Mouse (Mus musculus) frontal cortex, adult 2 months (tissue): ENCODE data around the gene Hirip3. TPM values are rescaled to one million over a fixed set of nuclear protein-coding genes. Genes with fewer than 3 reads are reported as not detected.
A peak's percentile ranks its signal among the peaks of the same experiment; 100 is the strongest.
"Not testable (repeated sequence)": the region's sequence is repeated elsewhere in the genome, so short reads cannot be mapped to it uniquely, and the experiment has no call there.

Source experiments
- DNase-seq, 2 experiments: peaks; one replicate each; pipeline ENCODE4 v3.0.0; 2022; ENCODE audit warnings: low spot score in 1 of 2; ENCODE audit errors: extremely low spot score in 1 of 2
- polyA plus RNA-seq: library from polyadenylated mRNA; depleted of rRNA; stranded (reverse); fragments of >200 nt; gene quantifications from 2 replicates; pipeline ENCODE4 v1.2.3, GENCODE M21; 2012; rRNA removed

The Hirip3 gene
- polyA plus RNA-seq, 1 experiment: 92.5 TPM

DNA sequence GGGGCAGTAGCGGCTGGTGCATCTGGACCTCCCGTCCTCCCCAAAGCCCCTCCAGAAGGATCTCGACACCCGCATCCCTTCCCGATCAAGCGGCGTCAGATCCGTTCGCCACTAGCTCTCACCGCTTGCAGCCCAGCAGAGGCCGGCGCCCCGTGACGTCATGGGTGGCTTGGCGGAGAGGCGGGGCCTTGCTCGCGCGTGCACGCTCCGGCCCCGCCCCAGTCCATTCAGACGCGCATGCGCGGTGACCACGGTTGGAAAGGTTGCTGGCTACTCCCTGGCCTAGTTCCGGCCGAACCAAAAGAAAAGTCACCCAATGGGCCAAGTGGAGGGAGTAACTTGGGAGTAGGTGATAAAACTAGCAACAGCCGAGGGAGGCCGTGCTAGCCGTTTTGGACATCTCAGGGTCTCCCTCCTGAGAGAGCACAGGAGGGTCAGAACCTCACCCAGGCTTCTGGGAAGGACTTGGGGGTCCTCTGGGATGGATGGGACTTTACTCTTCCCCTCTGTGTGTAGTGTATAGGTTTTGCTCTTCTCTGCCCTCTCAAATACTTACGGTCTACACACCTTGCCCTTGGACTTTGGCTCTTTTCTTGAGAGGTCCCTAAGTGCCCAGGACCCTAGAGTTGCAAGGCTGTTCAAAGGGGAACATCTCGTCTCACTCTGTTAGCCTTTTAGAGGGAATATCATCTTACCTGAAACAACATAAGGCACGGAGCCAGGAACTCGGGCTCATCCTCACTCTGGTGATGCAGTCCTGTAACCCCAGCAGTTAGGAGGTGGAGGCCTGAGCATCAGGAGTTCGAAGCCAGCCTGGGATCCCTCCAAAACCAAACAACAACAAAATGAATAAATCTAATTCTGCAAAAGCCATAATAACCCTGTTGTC, 36.6 kb downstream of the Hirip3 start:
- peak; percentile 76 to 97 for DNase-seq

DNA sequence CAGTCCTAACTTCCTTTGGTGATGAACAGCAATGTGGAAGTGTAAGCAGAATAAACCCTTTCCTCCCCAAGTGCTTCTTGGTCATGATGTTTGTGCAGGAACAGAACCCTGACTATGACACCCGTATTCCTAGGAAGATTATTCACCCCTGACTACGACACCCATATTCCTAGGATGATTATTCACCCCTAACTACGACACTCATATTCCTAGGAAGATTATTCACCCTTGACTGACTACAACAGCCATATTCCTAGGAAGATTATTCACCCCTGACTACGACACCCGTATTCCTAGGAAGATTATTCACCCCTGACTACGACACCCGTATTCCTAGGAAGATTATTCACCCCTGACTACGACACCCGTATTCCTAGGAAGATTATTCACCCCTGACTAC, 38.0 kb downstream of the Hirip3 start:
- DNase-seq: not testable (repeated sequence)

DNA sequence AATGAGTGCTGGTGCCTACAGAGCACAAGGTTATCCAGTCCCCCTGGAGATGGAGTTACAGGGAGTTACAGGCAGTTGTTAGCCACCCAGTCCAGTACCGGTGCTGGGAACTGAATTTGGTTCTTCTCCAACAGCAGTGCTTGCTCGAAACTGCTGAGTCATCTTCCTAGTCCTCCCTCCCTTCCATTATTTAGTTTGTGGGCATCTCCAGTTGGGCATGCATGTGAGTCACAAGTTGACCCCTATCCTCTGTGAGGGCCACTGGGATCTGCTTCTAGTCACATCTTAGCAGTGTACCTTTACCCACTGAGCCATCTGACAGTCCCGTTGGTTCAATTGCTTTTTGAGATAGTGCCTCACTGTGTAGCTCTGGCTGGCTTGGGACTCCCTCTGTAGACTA, 43.8 kb downstream of the Hirip3 start:
- DNase-seq: no peak

DNA sequence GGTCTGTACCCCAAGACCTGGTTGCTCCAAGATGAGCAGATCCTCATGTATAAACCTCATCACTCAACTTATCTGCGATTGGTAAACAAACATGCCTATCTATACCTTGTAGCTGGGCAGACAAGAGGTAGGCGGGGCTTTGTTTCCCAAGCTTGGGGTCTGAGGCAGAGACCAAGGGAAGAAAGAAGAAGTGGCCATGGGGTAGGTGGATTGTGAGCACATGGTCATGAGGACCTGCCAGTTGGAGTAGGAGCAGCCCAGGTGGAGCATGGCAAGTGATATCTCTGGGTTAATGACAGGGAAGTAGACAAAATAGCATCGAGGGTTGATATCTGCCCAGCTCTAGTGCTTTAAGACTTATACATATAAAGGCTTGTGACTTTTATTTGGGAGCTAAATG, 53.1 kb downstream of the Hirip3 start:
- DNase-seq: no peak

Other genes with a start within 250 kb of the Hirip3 start
- 23.9 and 31.7 TPM in 2 replicates for gene Nupr1, start 231.1 kb upstream of the Hirip3 start, polyA plus RNA-seq
- gene Sgf29, start 212.7 kb upstream of the Hirip3 start, polyA plus RNA-seq: 40.2 and 44.8 TPM in 2 replicates
- 10.7 and 11.1 TPM in 2 replicates for gene Sult1a1, start 185.5 kb upstream of the Hirip3 start, polyA plus RNA-seq
- 46.4 and 65.4 TPM in 2 replicates for gene Bola2, start 166.6 kb upstream of the Hirip3 start, polyA plus RNA-seq
- gene Slx1b, start 166.2 kb upstream of the Hirip3 start, polyA plus RNA-seq: 34.3 and 34.5 TPM in 2 replicates
- gene Coro1a, start 154.2 kb upstream of the Hirip3 start, polyA plus RNA-seq: 135 and 145 TPM in 2 replicates
- gene Mapk3, start 102.4 kb upstream of the Hirip3 start, polyA plus RNA-seq: 305 and 314 TPM in 2 replicates
- 4.4 and 6.4 TPM in 2 replicates for gene Gdpd3, start 95.6 kb upstream of the Hirip3 start, polyA plus RNA-seq
- gene Ypel3, start 85.0 kb upstream of the Hirip3 start, polyA plus RNA-seq: 439 and 535 TPM in 2 replicates
- gene Tbx6, start 80.5 kb upstream of the Hirip3 start, polyA plus RNA-seq: 1.4 and 1.9 TPM in 2 replicates
- gene Ppp4c, start 69.5 kb upstream of the Hirip3 start, polyA plus RNA-seq: 84.5 and 85.1 TPM in 2 replicates
- 130 and 142 TPM in 2 replicates for gene Fam57b, start 64.3 kb upstream of the Hirip3 start, polyA plus RNA-seq
- gene 4930451I11Rik, start 30.3 kb upstream of the Hirip3 start, polyA plus RNA-seq: 0.53 TPM in 1 of 2 replicates, not detected in the other
- gene Doc2a, start 14.6 kb upstream of the Hirip3 start, polyA plus RNA-seq: 35.1 and 44.5 TPM in 2 replicates
- gene Ino80e, start 405 bp downstream of the Hirip3 start, polyA plus RNA-seq: 56.0 and 58.8 TPM in 2 replicates
- 105 and 110 TPM in 2 replicates for gene Taok2, start 22.7 kb downstream of the Hirip3 start, polyA plus RNA-seq
- gene Tmem219, start 60.9 kb downstream of the Hirip3 start, polyA plus RNA-seq: 27.7 and 30.9 TPM in 2 replicates
- 163 and 171 TPM in 2 replicates for gene Kctd13, start 66.9 kb downstream of the Hirip3 start, polyA plus RNA-seq
- gene Asphd1, start 87.6 kb downstream of the Hirip3 start, polyA plus RNA-seq: 46.4 and 54.9 TPM in 2 replicates
- 175 and 194 TPM in 2 replicates for gene Sez6l2, start 88.6 kb downstream of the Hirip3 start, polyA plus RNA-seq
- gene Cdipt, start 113.9 kb downstream of the Hirip3 start, polyA plus RNA-seq: 224 and 230 TPM in 2 replicates
- gene Cdiptos, start 114.1 kb downstream of the Hirip3 start, polyA plus RNA-seq: 0.80 and 1.0 TPM in 2 replicates
- 8.3 and 8.8 TPM in 2 replicates for gene Mvp, start 152.6 kb downstream of the Hirip3 start, polyA plus RNA-seq
- 1.7 and 2.4 TPM in 2 replicates for gene Pagr1b, start 154.5 kb downstream of the Hirip3 start, polyA plus RNA-seq
- 30.0 and 42.3 TPM in 2 replicates for gene Pagr1a, start 155.4 kb downstream of the Hirip3 start, polyA plus RNA-seq
- 95.5 and 113 TPM in 2 replicates for gene Gm42742, start 159.1 kb downstream of the Hirip3 start, polyA plus RNA-seq
- gene Prrt2, start 159.2 kb downstream of the Hirip3 start, polyA plus RNA-seq: 227 and 259 TPM in 2 replicates
- 165 and 186 TPM in 2 replicates for gene Maz, start 165.1 kb downstream of the Hirip3 start, polyA plus RNA-seq
- gene Kif22, start 180.5 kb downstream of the Hirip3 start, polyA plus RNA-seq: 6.0 and 7.4 TPM in 2 replicates
- gene Zg16, start 225.4 kb downstream of the Hirip3 start, polyA plus RNA-seq: 0.16 and 0.23 TPM in 2 replicates
- gene AI467606, start 229.4 kb downstream of the Hirip3 start, polyA plus RNA-seq: 2.3 and 2.9 TPM in 2 replicates